Mouse (Mus musculus): ENCODE results near the gene Tenm2. TPM values are rescaled to one million over a fixed set of nuclear protein-coding genes. Genes with fewer than 3 reads are reported as not detected.

Gene Tenm2
- total RNA-seq, 2 experiments from 2014 or later = 0.32 to 0.59 TPM

DNA sequence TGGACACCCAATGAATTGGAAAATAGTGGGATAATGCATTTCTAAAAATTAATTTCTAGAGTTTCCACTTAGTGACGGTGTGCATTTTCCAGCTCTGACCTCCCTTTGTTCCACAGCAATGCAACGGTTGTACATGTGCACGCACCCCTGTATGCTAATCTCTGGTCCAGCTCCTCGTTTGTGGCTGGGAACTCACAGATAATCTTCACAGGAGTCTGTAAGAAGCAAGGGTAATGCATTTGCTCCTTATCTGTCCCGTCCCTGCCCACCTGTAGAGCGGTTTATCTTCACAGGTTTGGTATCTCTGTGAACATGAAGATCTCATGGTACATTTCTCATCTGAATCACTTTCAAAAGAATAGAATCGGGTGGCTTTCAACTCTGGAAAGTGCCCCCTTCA, 955.2 kb downstream of the Tenm2 start:
- DNase-seq (ENCODE audit: low spot score) = no peak

DNA sequence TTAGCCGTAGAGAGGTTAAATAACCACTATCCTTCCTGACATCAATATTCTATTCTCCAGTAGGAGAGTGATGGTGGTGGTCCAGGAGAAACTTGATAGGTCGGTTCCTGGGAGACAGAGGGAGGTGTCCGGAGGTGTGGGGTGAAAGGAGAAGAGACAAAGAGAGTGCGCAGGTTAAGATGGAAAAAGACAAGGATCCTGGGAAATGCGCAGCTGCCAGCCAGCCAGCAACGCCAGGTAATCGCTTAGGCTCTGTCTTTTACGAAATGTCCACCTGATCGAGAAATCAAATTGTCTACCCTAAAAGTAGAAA, 957.9 kb downstream of the Tenm2 start:
- DNase-seq (ENCODE audit: low spot score) = no peak

DNA sequence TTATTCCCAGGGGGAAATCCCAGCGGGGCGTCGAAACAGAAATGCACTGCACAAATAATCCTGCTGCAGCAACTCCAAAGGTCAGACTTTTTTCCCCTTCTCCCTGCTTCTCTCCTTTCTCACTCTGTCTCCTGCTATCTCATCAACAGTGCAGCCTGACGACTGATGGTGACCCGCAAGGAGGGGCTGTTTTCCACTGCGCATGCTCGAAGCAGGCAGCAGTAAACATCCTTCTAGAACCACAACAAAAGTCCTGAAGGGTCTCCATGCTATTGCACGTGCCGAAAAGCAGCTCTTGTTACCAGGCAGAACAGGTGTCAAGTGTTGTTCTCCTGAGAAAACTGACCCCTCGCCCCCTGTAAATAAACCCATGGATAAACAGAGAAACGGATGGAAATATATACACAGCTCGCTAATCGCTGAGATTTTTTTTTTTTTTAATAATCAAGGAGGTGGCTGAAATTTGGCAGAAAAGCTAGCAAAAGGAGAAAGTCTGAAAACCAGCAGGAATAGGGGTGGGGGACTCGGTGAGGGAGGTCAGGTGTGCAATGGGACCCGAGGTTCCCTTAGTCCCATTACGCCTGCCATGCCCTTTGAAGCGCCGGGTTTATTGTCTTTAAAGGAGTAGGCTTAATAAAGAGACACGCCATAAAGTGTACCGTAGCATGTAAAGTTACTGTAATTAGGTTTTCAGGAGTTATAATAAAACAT, 958.4 kb downstream of the Tenm2 start:
- DNase-seq (ENCODE audit: low spot score) = no peak

DNA sequence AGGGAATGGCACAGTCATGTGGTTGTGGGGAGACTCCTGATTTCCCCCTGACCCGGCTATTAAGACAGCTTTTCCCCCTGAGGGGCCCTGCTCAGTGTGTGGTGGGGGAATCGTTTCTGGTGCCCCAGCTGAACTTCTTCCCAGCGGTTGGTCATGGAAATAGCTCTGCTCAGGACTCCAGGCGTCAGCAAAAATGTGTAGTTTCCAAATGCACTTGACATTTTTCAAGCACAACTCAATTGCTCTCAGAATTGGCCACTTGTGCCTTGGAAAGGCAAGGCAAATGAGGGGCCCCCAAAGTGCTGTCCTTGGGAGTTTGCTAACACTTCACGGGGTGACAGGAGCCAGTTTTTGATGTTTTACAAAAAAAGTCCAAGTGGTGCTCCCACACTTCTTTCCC, 959.7 kb downstream of the Tenm2 start:
- no peak for DNase-seq (ENCODE audit: low spot score)

DNA sequence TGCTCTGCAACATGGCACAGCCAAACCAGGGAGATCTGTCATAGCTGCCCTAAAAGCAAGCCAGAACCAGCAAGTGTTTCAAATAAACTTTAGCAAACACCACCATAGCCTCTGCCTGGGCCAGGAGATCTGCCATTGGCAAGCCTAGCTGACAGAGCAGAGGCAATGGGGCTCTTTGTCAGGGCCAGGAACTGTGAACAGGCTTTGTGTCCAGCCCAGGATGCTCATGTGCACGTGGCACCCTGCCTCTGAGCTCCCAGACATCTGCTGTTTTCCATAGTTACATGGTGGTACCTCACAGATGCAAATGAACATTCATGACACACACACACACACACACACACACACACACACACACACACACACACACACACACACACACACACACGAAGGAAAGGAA, 963.6 kb downstream of the Tenm2 start:
- no peak for DNase-seq (ENCODE audit: low spot score)

DNA sequence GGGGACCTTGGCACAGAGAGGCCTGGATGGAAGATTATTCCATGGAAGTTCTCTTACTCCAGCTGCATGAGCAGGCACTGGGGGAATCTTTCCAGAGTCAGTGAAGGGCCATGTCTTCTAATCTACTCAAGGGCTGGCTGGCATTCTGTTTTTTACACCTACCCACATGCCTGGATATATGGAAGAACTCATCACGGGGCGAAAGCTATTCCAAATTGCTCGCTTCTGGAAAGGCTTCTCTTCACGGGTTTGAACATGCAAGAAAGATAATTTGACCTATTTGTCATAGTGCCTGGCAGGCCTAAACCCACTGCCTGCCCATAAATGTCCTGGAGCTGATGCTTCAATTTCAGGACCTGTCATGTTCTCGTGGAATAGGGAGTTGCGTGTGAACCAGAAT, 965.8 kb downstream of the Tenm2 start:
- no peak for DNase-seq (ENCODE audit: low spot score)

DNA sequence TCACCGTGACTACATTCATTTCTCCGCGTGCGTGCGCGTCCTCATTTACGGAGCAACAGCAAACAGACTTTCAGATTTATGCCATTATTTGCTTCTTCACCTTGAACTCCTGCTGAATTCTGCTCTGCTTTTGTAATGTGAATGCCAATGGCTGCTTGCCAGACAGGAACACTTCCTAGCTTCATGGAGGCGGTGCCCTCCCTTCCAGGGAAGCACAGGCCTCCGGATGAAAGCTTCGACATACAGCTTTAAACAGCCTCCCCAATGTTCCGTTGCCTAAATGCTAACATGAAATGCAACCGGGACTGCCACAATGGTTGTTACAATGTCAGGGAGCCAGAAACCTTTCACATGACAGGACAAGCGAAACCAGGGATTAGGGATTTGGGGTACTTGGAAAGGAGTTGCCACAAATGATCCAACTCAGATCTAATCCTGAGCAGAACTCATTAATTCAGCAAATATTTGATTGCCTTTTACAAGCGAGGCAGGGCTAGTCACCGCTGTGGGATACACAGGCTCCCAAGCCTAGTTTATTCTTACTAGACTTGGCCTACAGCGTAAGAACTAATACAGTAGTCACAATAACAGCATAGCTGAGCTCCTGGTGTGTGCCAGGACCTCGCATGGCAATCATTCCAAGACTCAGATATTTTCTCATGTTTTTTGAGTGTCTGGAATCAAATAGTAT, 970.8 kb downstream of the Tenm2 start:
- DNase-seq (ENCODE audit: low spot score) = no peak

DNA sequence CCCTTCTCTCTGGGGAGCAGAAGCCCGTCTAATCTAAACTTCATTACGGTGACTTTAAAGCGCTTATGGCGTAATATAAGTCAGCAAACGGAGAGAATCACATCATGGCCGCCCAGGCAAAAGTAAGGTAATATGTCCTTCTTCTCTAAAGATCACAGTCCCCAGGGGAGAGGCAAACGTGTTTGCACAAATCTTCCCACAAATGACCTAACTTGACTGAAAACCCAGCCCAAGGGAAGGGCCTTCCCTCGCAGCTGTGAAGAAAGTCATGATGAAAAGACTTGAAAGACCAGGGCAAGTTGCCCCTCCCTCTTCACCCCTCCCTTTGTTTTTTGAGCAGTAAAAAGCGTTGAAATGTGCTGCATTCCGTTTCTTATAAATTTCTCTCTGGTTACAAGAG, 971.9 kb downstream of the Tenm2 start:
- DNase-seq (ENCODE audit: low spot score) = no peak

DNA sequence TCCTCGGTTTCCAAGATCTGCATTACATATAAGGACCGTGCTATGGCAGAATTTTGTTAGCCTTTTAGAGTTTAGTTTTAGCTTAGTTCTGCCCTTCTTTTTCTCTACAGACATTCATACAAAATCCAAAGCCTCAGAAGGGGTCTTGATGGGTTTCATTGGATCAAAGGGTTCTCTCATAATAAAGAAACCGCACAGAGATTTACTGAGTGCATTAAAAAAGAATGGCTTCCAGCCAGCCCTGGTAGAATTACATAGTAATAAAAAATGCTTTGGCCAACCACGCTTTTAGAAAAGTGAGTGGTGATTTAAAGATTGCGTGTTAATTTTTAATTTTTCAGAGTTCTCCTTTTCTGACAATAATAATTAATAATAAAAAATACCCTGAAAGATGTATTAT, 978.6 kb downstream of the Tenm2 start:
- no peak for DNase-seq (ENCODE audit: low spot score)

DNA sequence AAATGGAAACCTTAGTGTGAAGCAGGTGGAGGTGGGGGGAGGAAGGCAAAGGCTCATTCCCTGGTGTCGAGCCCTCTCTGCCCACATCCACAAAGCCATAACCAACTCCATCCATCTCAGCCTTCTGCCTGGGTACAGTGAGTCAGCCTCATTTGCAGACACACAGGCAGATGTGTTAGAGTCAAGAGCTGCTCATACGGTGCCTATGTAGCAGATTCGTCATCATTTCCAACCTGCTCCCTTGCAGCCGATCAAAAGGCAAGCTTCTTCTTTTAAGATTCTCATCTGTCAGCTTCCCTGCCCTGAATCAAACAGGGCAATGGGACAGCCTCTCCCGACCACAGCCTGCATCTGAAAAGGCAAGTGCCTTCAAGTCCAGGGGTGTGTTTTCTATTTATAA, 979.0 kb downstream of the Tenm2 start:
- DNase-seq (ENCODE audit: low spot score) = no peak

DNA sequence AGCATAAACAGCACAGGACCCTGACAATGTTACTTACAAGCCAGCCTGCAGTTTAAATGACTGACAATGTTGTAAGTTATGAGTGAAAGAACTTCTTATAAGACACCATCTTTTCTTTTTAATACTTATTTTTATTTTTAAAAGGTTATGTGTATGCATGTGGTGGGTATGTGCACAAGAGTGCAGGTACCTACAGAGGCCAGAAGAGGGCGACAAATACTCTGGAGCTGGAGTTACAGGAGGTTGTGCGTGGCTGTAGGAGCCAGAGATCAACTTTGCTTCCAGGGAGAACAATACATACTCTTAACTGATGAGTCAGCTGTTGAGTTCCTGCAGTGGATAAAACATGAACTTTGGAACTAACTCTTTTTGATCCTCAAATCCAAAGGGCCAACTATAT, 981.7 kb downstream of the Tenm2 start:
- DNase-seq (ENCODE audit: low spot score) = no peak

DNA sequence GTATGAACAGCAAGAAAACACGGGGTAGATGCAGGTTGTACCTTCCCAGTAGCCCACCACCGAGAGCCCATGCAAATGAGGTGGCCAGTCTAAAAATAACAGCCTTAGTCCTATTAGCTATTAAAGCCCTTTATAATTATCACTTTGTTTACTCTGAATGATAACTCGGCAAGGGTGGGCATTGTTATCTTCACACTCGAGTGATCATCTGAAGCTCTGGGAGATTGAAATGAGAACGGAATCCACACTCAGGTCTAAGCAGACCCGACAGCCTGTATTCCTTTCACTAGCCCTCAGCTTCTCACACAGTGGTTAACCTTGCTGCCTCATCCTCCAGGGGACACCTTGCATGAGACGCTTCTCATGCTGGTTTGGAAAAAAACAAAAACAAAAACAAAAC, 985.7 kb downstream of the Tenm2 start:
- DNase-seq (ENCODE audit: low spot score) = no peak

DNA sequence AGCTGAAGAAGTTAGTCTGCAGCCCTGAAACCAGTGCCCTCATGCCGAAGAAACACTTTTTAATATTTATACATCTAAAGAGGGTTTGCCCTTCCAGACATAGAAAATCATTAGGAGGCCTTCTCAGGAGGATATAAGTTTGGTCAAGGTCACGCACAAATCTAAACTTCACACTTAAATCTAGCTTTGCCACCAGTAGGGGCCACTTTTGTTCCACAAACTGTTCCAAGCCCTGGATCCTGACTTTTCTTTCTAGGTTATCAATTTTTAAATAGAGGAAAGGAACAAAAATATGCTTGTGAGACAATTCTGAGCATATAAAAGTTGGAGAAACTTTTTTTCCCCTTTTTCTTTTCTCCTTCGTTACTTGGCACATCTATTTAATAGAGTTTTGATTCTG, 989.6 kb downstream of the Tenm2 start:
- no peak for DNase-seq (ENCODE audit: low spot score)

DNA sequence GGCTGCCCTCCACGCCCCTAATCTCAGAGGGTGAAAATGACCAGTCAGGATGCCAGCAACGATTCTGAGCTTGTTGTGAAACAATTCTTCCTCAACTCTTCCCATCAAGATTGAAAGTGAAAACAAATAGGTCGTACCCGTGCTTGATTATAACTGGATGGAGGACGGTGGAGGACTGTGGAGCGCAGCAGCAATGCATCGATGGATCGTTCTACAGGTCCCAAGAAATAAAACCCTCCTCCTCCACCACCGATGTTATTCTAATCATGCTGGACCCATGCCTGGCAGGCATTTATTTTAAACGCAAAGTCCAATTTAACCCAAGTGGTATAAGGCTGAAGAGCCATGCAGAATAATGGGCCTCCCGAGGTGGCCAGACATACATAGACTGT, 991.3 kb downstream of the Tenm2 start:
- no peak for DNase-seq (ENCODE audit: low spot score)

DNA sequence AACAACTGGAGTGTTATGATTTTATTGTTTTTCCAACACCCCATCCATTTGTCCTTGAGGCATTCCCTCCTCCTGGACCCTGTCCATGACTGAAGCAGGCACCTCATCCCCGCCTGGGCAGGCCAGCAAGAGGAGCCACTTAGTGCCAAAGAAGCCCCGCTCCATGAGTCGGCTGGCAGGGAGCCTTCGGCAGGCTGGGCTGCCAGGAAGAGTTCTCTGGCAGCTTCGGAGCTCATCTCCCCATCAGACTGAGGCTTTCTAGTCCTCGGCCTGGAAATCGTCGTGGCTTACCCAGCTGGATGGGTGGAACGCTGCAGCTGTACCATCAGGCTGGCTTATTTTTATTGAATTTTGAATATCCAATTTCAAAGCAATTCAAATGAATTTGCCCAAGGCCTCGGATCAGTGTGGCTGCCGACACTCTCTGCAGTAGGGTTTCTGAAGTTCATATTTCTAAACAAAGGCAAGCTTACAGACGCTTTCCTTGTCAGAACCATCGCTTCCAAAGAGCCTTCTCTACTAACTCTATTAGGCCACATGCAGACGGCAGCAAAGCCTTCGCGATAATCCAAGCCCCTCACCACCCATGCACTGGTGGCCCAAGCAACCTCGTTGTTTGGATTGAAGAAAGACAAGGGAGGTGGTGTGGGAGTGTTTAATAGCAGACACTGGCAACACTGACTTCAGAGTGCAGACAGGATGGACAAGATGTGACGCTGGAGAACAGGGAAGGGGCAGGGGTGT, 991.8 kb downstream of the Tenm2 start:
- DNase-seq (ENCODE audit: low spot score) = peak; percentile 2

DNA sequence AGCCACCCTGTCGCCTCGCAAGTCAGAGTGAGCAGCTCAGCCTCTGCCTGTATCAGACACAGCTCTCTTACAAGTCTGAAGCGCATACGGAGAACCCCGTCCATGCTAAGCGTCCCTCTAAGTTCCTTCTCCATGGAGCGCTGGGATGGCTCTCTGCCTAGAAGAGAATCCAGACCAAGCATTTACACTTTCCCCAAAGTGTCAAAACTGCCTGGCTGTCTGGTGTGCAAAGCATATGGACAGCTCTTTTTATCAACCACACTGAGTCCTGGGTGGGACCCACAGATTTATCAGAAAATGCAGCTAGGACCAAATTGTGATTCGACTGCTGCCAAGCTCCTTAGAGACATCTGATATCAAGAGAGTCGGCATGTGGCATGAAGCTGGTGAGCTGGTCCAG, 996.9 kb downstream of the Tenm2 start:
- no peak for DNase-seq (ENCODE audit: low spot score)

DNA sequence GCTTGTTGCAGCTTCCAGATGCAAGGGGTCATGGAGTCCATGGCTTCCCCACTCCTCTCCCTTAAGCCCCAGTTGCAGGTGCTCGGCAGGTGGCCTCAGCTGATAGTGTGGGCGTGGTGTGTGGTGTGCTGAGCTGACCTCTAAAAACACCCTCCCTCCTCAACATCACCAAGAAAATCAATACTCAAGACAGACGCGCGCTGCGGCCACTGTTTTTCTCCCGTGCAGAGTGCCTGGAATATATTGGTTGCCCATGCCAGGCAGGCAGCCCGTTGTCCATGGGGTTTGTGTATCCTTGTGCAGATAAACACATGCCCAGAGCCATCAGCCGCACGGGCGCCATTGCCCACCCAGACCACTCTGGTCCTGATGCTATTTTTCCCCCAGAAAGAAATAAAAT, 1007.1 kb downstream of the Tenm2 start:
- DNase-seq (ENCODE audit: low spot score) = no peak

DNA sequence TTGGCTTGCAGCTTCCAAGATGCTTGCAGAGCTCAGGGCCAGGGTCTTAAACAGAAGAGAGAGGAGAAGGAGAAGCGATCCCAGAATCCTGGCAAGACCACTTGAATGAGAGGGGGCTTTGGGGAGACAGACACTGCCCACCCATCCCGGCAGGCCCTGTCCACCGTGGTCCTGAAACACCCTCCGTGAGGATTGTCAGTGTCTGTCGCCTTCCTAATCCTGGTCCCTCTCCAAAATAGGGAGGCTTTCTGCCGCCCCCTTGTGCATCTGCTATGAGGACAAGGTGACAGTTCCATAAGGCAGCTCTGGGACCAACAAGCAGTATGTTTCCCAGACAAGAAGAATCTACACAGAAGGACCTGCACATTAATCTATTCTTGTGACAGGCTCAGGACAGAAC, 1007.6 kb downstream of the Tenm2 start:
- DNase-seq (ENCODE audit: low spot score) = no peak

DNA sequence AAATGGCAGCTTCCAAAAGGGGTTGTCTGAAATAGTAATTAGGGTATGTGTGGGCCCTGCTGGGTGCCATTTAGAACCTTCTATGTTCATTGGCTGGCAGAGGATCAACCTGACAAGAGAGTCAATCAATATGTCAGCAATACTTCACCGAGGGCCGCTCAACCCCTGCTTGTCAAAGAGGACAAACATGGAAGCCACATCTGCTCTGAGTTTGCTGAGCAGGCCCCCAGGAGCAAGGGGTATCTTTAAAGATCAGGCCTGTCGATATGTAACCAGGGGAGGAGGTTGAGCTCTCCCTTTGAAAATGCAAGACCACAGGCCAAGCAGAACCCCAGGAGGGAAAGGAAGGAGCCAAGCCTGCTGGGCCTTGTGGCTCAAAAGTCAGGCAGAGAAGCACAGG, 1009.7 kb downstream of the Tenm2 start:
- DNase-seq (ENCODE audit: low spot score) = no peak

DNA sequence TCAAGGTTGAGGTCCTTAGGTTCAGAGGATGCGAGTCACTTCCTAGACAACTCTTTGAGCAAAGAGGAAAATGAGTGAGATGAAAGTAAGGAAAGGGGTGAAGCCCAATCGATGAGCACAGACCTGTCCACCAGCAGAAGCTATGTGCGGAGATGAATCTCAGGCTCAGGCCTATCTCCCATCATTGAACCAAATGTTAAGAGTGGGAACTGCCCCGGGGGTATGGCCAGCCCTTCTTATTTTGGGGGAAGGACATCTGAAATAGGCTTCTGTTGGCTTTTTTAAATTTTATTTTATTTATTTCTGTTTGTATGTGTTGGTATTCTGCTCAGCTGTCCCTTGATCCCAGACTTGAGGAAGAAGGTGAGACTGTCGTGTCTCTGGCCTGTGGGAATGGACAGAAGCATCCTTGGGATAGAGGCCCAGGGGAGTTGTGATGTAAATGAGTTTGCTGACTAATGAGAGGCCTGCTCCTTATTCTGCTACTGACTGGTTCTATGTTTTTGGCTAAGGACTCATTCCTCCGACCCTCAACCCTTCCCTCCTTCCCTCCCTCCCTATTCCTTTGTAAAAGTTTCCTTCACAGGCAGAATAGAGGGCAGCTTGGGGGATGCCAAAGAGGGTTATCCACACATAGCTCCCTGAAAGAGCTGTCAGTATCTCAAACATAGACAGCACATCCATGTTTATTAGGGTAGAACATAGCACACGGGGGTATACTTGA, 1011.9 kb downstream of the Tenm2 start:
- DNase-seq (ENCODE audit: low spot score) = no peak

DNA sequence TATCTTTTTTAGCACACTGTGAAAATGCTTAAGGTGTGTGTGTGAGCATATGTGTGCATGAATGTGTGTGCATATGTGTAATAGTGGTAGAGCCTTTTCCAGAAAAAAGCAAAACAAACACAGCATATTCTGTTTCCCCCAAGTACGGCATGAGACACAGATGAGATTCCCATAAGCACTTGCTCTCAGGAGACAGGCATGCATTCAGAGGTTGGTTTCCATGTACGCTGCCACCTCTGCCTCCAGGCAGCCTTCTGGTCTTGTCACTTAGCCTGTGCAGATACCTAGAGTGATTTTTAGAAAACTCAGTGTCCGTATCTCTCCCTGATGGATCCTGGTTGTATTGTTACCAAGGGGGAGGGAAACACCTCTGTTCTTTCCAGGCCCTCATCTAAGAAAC, 1013.7 kb downstream of the Tenm2 start:
- DNase-seq (ENCODE audit: low spot score) = no peak

DNA sequence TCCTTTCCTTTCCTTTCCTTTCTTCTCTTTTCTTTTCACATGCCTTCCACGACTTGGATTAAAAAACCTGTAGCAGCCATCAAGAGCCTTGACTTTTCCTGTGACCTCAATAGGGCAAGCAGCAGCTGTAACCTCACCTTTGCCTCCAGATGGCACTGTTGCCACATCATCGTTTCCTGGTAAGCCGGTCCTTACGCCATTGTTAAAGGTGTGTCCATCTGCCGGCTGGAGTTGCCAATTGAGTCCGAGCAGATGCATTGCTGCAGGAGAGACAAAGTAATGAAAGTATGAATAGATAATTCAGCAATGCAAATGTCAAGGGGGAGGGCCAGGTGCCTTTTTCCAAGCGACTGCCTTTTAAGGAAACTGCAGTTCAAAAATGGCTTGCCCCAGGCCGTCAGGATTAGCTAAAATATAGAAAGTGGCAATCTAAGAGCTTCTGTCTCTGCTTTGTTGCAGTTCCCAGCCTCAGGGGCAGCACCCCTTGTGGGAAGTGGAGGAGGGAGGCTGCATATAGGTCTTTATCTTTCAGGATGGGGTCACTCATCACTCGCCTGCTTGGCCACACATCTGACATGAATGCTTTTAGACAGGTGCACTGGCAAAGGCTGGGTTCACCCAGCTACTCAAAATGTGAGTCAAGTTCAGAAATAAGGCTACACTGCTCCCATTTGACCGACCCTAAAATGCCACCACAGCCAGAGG, 1014.3 kb downstream of the Tenm2 start:
- peak; percentile 67 for DNase-seq (ENCODE audit: low spot score)
